Mouse (Mus musculus) stomach, postnatal 0 days (tissue): ENCODE measurements at regions not wholly inside any gene's neighbourhood (a gene's known extent, or its start where the extent isn't known, plus 50 kb on each side); places are given as distances from the start of the nearest gene placed in this dataset.

Experiments used
- CTCF ChIP-seq: IDR thresholded peaks from 2 replicates; pipeline ENCODE4 v1.5.1; 2016; ENCODE audit warnings: antibody characterized with exemption, low read depth, mild to moderate bottlenecking, moderate library complexity
- EP300 ChIP-seq: optimal IDR thresholded peaks from 2 replicates; pipeline ENCODE3; 2016; ENCODE audit warnings: antibody characterized with exemption

GRCm38 (mm10) chr8:92555631-92556030 lies 118.5 kb upstream of the Irx6 start:
- TF ChIP-seq CTCF: no peak
- no peak for TF ChIP-seq EP300
